Mouse (Mus musculus) MEL (cell line): ENCODE results near the gene Dhrs13. TPM values are rescaled to one million over a fixed set of nuclear protein-coding genes. Genes with fewer than 3 reads are reported as not detected.

Source experiments
- DNase-seq: peaks from one replicate; pipeline ENCODE4 v3.0.0; 2011; ENCODE audit warnings: low read depth, low spot score
- H3K27ac ChIP-seq: 2 replicates; pipeline ENCODE4 v1.5.1; 2012; ENCODE audit warnings: low read depth, mild to moderate bottlenecking, control low read depth, low read length, moderate library complexity; ENCODE audit not compliant: control insufficient read depth
- H3K27me3 ChIP-seq, 2 experiments: fragments of 150-350 bp in 1 of 2; sonication (generic) in 1 of 2; 2 replicates each; pipeline ENCODE4 v1.6.1; 2012; ENCODE audit warnings: low read length in 2 of 2, mild to moderate bottlenecking in 2 of 2, improper control_type of control experiment in 1 of 2, moderate library complexity in 1 of 2; ENCODE audit not compliant: insufficient read depth in 2 of 2, control insufficient read depth in 1 of 2
- H3K36me3 ChIP-seq, 2 experiments: 2 replicates each; pipeline ENCODE4 v1.6.1; 2012 to 2014; ENCODE audit warnings: low read length in 2 of 2, improper control_type of control experiment in 1 of 2, inconsistent platforms in 1 of 2, mild to moderate bottlenecking in 1 of 2; ENCODE audit not compliant: insufficient read depth in 2 of 2, control insufficient read depth in 1 of 2
- H3K4me1 ChIP-seq, 2 experiments: fragments of 150-350 bp in 1 of 2; sonication (generic) in 1 of 2; 2 replicates each; pipeline ENCODE4 v1.6.1; 2012; ENCODE audit warnings: low read length in 2 of 2, improper control_type of control experiment in 1 of 2, mild to moderate bottlenecking in 1 of 2; ENCODE audit not compliant: insufficient read depth in 2 of 2, control insufficient read depth in 1 of 2
- H3K4me3 ChIP-seq, 2 experiments: fragments of 150-350 bp in 1 of 2; sonication (generic) in 1 of 2; 2 replicates each; pipeline ENCODE4 v1.5.1; 2012; ENCODE audit warnings: low read depth in 2 of 2, low read length in 2 of 2, mild to moderate bottlenecking in 2 of 2, moderate library complexity in 2 of 2, control low read depth in 1 of 2, improper control_type of control experiment in 1 of 2; ENCODE audit not compliant: control insufficient read depth in 1 of 2, insufficient read depth in 1 of 2
- H3K79me2 ChIP-seq: 2 replicates; pipeline ENCODE4 v1.6.1; 2012; ENCODE audit warnings: mild to moderate bottlenecking, low read length, moderate library complexity; ENCODE audit not compliant: control insufficient read depth, poor library complexity, insufficient read depth
- H3K9ac ChIP-seq: 2 replicates; pipeline ENCODE4 v1.6.1; 2012; ENCODE audit warnings: low read depth, mild to moderate bottlenecking, control low read depth, low read length, moderate library complexity; ENCODE audit not compliant: control insufficient read depth, poor library complexity, severe bottlenecking
- H3K9me3 ChIP-seq: fragments of 150-350 bp; sonication (generic); replicated peaks from 2 replicates; pipeline ENCODE4 v1.6.1; 2012; ENCODE audit warnings: mild to moderate bottlenecking, low read length, improper control_type of control experiment, moderate library complexity; ENCODE audit not compliant: insufficient read depth
- BHLHE40 ChIP-seq: IDR thresholded peaks from 2 replicates; pipeline ENCODE4 v1.6.1; 2012; ENCODE audit warnings: low read depth, mild to moderate bottlenecking, inconsistent platforms, low read length, improper control_type of control experiment, borderline replicate concordance
- CHD1 ChIP-seq: IDR thresholded peaks from 2 replicates; pipeline ENCODE4 v1.6.1; 2012; ENCODE audit warnings: low read depth, mild to moderate bottlenecking, inconsistent platforms, low read length, improper control_type of control experiment
- CTCF ChIP-seq, 3 experiments: IDR thresholded peaks in 2 of 3; conservative IDR thresholded peaks in 1 of 3; 2 replicates each; pipeline ENCODE4 v1.5.1; 2011 to 2012; ENCODE audit warnings: low read length in 3 of 3, low read depth in 2 of 3, mild to moderate bottlenecking in 2 of 3, improper control_type of control experiment in 1 of 3, inconsistent platforms in 1 of 3, mixed read lengths in 1 of 3, moderate library complexity in 1 of 3; ENCODE audit not compliant: control insufficient read depth in 1 of 3, insufficient read depth in 1 of 3, poor library complexity in 1 of 3, severe bottlenecking in 1 of 3
- E2F4 ChIP-seq: IDR thresholded peaks from 2 replicates; pipeline ENCODE4 v1.6.1; 2011; ENCODE audit warnings: low read depth, low read length, improper control_type of control experiment, borderline replicate concordance
- ELF1 ChIP-seq: IDR thresholded peaks from 2 replicates; pipeline ENCODE4 v1.6.1; 2014; ENCODE audit warnings: low read depth, mild to moderate bottlenecking, inconsistent platforms, low read length, improper control_type of control experiment, moderate library complexity
- EP300 ChIP-seq, 2 experiments: IDR thresholded peaks; 2 replicates each; pipeline ENCODE4 v1.6.1; 2011; ENCODE audit warnings: improper control_type of control experiment in 2 of 2, low read length in 2 of 2, low read depth in 1 of 2, mild to moderate bottlenecking in 1 of 2
- ETS1 ChIP-seq: IDR thresholded peaks from 2 replicates; pipeline ENCODE4 v1.6.1; 2012; ENCODE audit warnings: low read depth, mild to moderate bottlenecking, inconsistent platforms, low read length, improper control_type of control experiment, moderate library complexity
- GABPA ChIP-seq: IDR thresholded peaks from 2 replicates; pipeline ENCODE4 v1.6.1; 2012; ENCODE audit warnings: low read depth, mild to moderate bottlenecking, inconsistent platforms, low read length, improper control_type of control experiment, moderate library complexity
- GATA1 ChIP-seq: IDR thresholded peaks from 2 replicates; pipeline ENCODE4 v1.6.1; 2011; ENCODE audit warnings: low read depth, low read length, improper control_type of control experiment
- HCFC1 ChIP-seq: IDR thresholded peaks from 2 replicates; pipeline ENCODE4 v1.6.1; 2012; ENCODE audit warnings: low read depth, mild to moderate bottlenecking, inconsistent platforms, low read length, improper control_type of control experiment, moderate library complexity
- KAT2A ChIP-seq: conservative IDR thresholded peaks from 2 replicates; pipeline ENCODE4 v1.6.1; 2012; ENCODE audit warnings: low read depth, low read length, improper control_type of control experiment, inconsistent platforms
- MAFK ChIP-seq: IDR thresholded peaks from 2 replicates; pipeline ENCODE4 v1.6.1; 2011; ENCODE audit warnings: low read depth, mild to moderate bottlenecking, low read length, improper control_type of control experiment, borderline replicate concordance
- MAZ ChIP-seq: IDR thresholded peaks from 2 replicates; pipeline ENCODE4 v1.6.1; 2012; ENCODE audit warnings: low read depth, mild to moderate bottlenecking, inconsistent platforms, low read length, improper control_type of control experiment
- MEF2A ChIP-seq: IDR thresholded peaks from 2 replicates; pipeline ENCODE4 v1.6.1; 2014; ENCODE audit warnings: low read depth, mild to moderate bottlenecking, inconsistent platforms, low read length, improper control_type of control experiment; ENCODE audit not compliant: poor library complexity, insufficient replicate concordance, severe bottlenecking; ENCODE audit errors: extremely low read depth
- MXI1 ChIP-seq: IDR thresholded peaks from 2 replicates; pipeline ENCODE4 v1.6.1; 2011; ENCODE audit warnings: mild to moderate bottlenecking, low read depth, low read length, improper control_type of control experiment
- NRF1 ChIP-seq: IDR thresholded peaks from 2 replicates; pipeline ENCODE4 v1.6.1; 2014; ENCODE audit warnings: low read depth, mild to moderate bottlenecking, inconsistent platforms, low read length, improper control_type of control experiment, moderate library complexity; ENCODE audit not compliant: poor library complexity, insufficient read depth, severe bottlenecking
- POLR2A ChIP-seq, 2 experiments: IDR thresholded peaks; 2 replicates each; pipeline ENCODE4 v1.6.1; 2011 to 2012; ENCODE audit warnings: low read length in 2 of 2, mild to moderate bottlenecking in 2 of 2, control low read depth in 1 of 2, improper control_type of control experiment in 1 of 2, low read depth in 1 of 2, moderate library complexity in 1 of 2; ENCODE audit not compliant: control insufficient read depth in 1 of 2, insufficient read depth in 1 of 2, poor library complexity in 1 of 2
- POLR2AphosphoS5 ChIP-seq: IDR thresholded peaks from 2 replicates; pipeline ENCODE4 v1.6.1; 2012; ENCODE audit warnings: low read depth, borderline replicate concordance, mild to moderate bottlenecking, inconsistent platforms, low read length, moderate library complexity, mixed read lengths
- RCOR1 ChIP-seq: IDR thresholded peaks from 2 replicates; pipeline ENCODE4 v1.6.1; 2012; ENCODE audit warnings: low read depth, mild to moderate bottlenecking, inconsistent platforms, low read length, improper control_type of control experiment
- SIN3A ChIP-seq: IDR thresholded peaks from 2 replicates; pipeline ENCODE4 v1.6.1; 2012; ENCODE audit warnings: low read length, improper control_type of control experiment, inconsistent platforms
- SMC3 ChIP-seq: IDR thresholded peaks from 2 replicates; pipeline ENCODE4 v1.6.1; 2011; ENCODE audit warnings: low read depth, low read length, improper control_type of control experiment
- TAL1 ChIP-seq: IDR thresholded peaks from 2 replicates; pipeline ENCODE4 v1.6.1; 2012; ENCODE audit warnings: mild to moderate bottlenecking, inconsistent platforms, low read length, moderate library complexity, mixed read lengths
- TCF12 ChIP-seq: IDR thresholded peaks from 2 replicates; pipeline ENCODE4 v1.6.1; 2014; ENCODE audit warnings: low read depth, mild to moderate bottlenecking, inconsistent platforms, low read length, improper control_type of control experiment, moderate library complexity
- UBTF ChIP-seq: IDR thresholded peaks from 2 replicates; pipeline ENCODE4 v1.6.1; 2012; ENCODE audit warnings: low read depth, mild to moderate bottlenecking, inconsistent platforms, low read length, improper control_type of control experiment, moderate library complexity, borderline replicate concordance; ENCODE audit not compliant: insufficient read depth
- USF1 ChIP-seq: IDR thresholded peaks from 2 replicates; pipeline ENCODE4 v1.6.1; 2014; ENCODE audit warnings: low read depth, mild to moderate bottlenecking, inconsistent platforms, low read length, improper control_type of control experiment, moderate library complexity
- USF2 ChIP-seq, 2 experiments: IDR thresholded peaks; 2 replicates each; pipeline ENCODE4 v1.6.1; 2011 to 2012; ENCODE audit warnings: improper control_type of control experiment in 2 of 2, low read length in 2 of 2, borderline replicate concordance in 1 of 2, inconsistent platforms in 1 of 2, low read depth in 1 of 2, mild to moderate bottlenecking in 1 of 2; ENCODE audit not compliant: insufficient read depth in 1 of 2
- ZKSCAN1 ChIP-seq: IDR thresholded peaks from 2 replicates; pipeline ENCODE4 v1.6.1; 2012; ENCODE audit warnings: low read depth, mild to moderate bottlenecking, inconsistent platforms, low read length, improper control_type of control experiment, moderate library complexity
- ZMIZ1 ChIP-seq: IDR thresholded peaks from 2 replicates; pipeline ENCODE4 v1.6.1; 2012; ENCODE audit warnings: low read depth, mild to moderate bottlenecking, inconsistent platforms, low read length, improper control_type of control experiment, moderate library complexity
- ZNF384 ChIP-seq: IDR thresholded peaks from 2 replicates; pipeline ENCODE4 v1.6.1; 2012; ENCODE audit warnings: low read depth, mild to moderate bottlenecking, inconsistent platforms, low read length, improper control_type of control experiment
- polyA plus RNA-seq, 2 experiments: library from polyadenylated mRNA; stranded (reverse) in 1 of 2; unstranded in 1 of 2; fragments of >175 nt in 1 of 2; fragments of >200 nt in 1 of 2; gene quantifications; 2 replicates each; pipeline versions ENCODE4 v1.2.1 to v1.2.4; 2012; ENCODE audit warnings: low replicate concordance in 2 of 2, low read depth in 1 of 2; ENCODE audit not compliant: insufficient read length in 2 of 2, insufficient read depth in 1 of 2, missing spikeins in 1 of 2
- total RNA-seq: library from RNA; depleted of rRNA; stranded (reverse); fragments of 300-350 nt; gene quantifications from 2 replicates; pipeline ENCODE4 v1.2.3, GENCODE M21; 2012

The Dhrs13 gene
- total and polyA plus RNA-seq, 3 experiments: 27.9 to 36.7 TPM; not detected in 1

DNA sequence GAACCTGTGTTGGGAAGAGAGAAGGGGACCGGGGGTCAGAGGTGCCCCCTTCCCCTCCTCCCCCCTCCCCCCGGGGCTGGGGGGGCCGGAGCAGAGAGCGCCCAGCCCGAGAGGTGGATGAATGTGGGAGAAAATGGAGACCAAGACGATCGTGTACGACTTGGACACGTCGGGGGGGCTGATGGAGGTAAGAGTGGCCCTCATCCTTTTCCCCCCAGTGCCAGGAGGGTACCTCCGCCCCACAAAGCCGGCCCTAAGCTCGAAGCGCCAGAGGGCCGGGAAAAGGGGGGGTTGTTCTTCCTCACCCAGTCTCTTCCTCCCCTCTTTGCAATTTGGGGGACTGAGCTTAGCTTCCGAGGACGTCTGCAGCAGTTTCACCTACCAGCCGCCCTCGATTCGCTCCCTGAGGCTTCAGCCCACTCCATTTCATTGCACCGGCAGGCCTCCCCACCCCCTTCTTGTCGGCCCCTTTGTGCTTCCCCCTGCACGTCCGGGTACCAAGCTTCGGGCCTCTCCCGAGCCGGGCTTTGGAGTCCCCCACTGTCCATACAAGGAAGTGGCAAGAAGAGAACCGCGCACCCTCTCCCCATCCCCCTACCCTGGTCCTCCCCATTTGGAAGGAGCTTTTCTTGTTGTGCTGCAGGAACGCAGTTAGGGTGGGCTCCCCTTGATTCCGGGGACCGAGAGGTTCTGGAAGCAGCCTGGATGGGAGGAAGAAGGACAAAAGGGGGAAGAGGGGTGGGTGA lies 48.7 kb upstream of the Dhrs13 start (continued):
- TF ChIP-seq POLR2AphosphoS5: no peak
- TF ChIP-seq MAZ: no peak
- no peak for TF ChIP-seq ETS1

GRCm38 (mm10) chr11:77983937-77984835 lies 47.9 kb upstream of the Dhrs13 start:
- peak; percentile 80 for DNase-seq
- Histone ChIP-seq H3K4me3 (peak overlapping the region; percentile 88 to 93), H3K79me2 (peaks cover 51% of the 10 kb centered on the region), H3K27ac (peak overlapping the region; percentile 77), H3K9ac (peak overlapping the region; percentile 98), H3K9me3 (no peaks in the 10 kb centered on the region), H3K27me3 (no peaks in the 10 kb centered on the region), H3K36me3 (peaks cover 9 to 24% of the 10 kb centered on the region in 2 experiments), H3K4me1 (peaks cover 0 to 15% of the 10 kb centered on the region in 2 experiments; a peak in 2 of 4 replicates)
- TF ChIP-seq TAL1 (no peak), E2F4 (no peak), ELF1 (no peak), ZNF384 (no peak), GABPA (no peak), UBTF (no peak), GATA1 (no peak), EP300 (IDR thresholded peaks at IDR 0.05; ENCODE audit: low read depth in 1 of 2, low read length in 2 of 2) (no peak), POLR2A (IDR thresholded peaks at IDR 0.05; ENCODE audit: control insufficient read depth in 1 of 2, insufficient read depth in 1 of 2, low read depth in 1 of 2, low read length in 2 of 2, poor library complexity in 1 of 2) (peak; percentile 15 to 37; a peak in 2 of 4 replicates), USF1 (no peak), BHLHE40 (no peak), TCF12 (no peak; the same call in 1 of the 2 replicates), MAZ (no peak), CTCF (IDR thresholded peaks at IDR 0.05 in 2 of 3, conservative IDR thresholded peaks at IDR 0.05 in 1 of 3; ENCODE audit: control insufficient read depth in 1 of 3, insufficient read depth in 1 of 3, low read depth in 2 of 3, low read length in 3 of 3, poor library complexity in 1 of 3, severe bottlenecking in 1 of 3) (0 out of 6 replicates have a peak, but pooled peaks of 1 of the 3 experiments have one; percentile 5), ETS1 (no peak), MEF2A (no peak), CHD1 (no peak), SMC3 (no peak), MXI1 (0 out of 2 replicates have a peak, but pooled peaks have one; percentile 17), RCOR1 (no peak), MAFK (no peak), KAT2A (no peak), USF2 (IDR thresholded peaks at IDR 0.05; ENCODE audit: borderline replicate concordance in 1 of 2, insufficient read depth in 1 of 2, low read depth in 1 of 2, low read length in 2 of 2) (no peak), HCFC1 (no peak), POLR2AphosphoS5 (no peak), ZMIZ1 (0 out of 2 replicates have a peak, but pooled peaks have one; percentile 30), SIN3A (peak; percentile 48; the same call in 1 of the 2 replicates), NRF1 (no peak), ZKSCAN1 (no peak)
